Mouse (Mus musculus): Measurements from ENCODE around the gene Impg1. TPM values are rescaled to one million over a fixed set of nuclear protein-coding genes. Genes with fewer than 3 reads are reported as not detected.

Impg1 gene
- 0.06 TPM in 1 of 2 replicates, not detected in the other for polyA plus RNA-seq (2015; fragmentation: Nextera tagmentation; extraction: Ambion mirVana)

- no peak within 1 kb of the TSS for H3K9ac ChIP-seq
- ATAC-seq (ENCODE audit: low read depth), result no peak
- WGBS, result 57% methylated on average over 6 of the region's 6 CpGs
- H3K4me2 ChIP-seq, result no peak within 1 kb of the TSS
- no peak within 1 kb of the TSS for H3K27ac ChIP-seq (replicated peaks)
- no peaks in the 10 kb centered on the region for H3K36me3 ChIP-seq
- H3K4me3 ChIP-seq, result no peak within 1 kb of the TSS
- H3K9me3 ChIP-seq, result no peaks in the 10 kb centered on the region
- H3K27me3 ChIP-seq, result no peaks in the 10 kb centered on the region
- H3K4me1 ChIP-seq (replicated peaks), result no peaks in the 10 kb centered on the region; the same call in 1 of the 2 replicates
Observed at GRCm38 (mm10) chr9:80465381-80465780, at the start of gene Impg1. Gene Impg1 (minus strand): TSS chr9:80465481.

GRCm38 (mm10) chr9:80509464-80510153, 44.3 kb upstream of the Impg1 start:
- H3K36me3 ChIP-seq, result no peaks in the 10 kb centered on the region
- no peaks in the 10 kb centered on the region for H3K4me1 ChIP-seq (replicated peaks)
- no peak overlapping the region for H3K4me2 ChIP-seq
- no peak overlapping the region for H3K27ac ChIP-seq (replicated peaks)
- 88% methylated on average over 7 of the region's 7 CpGs for WGBS
- no peak for ATAC-seq (ENCODE audit: low read depth)
- no peaks in the 10 kb centered on the region for H3K9me3 ChIP-seq
- H3K4me3 ChIP-seq, result no peak overlapping the region
- no peak overlapping the region for H3K9ac ChIP-seq
- H3K27me3 ChIP-seq, result no peaks in the 10 kb centered on the region

GRCm38 (mm10) chr9:80504496-80505012, 39.3 kb upstream of the Impg1 start:
- no peaks in the 10 kb centered on the region for H3K27me3 ChIP-seq
- H3K36me3 ChIP-seq, result no peaks in the 10 kb centered on the region
- no peak overlapping the region for H3K4me3 ChIP-seq
- no peak overlapping the region for H3K27ac ChIP-seq (replicated peaks)
- no peak overlapping the region for H3K4me2 ChIP-seq
- WGBS, result 55% methylated on average over 2 of the region's 2 CpGs
- no peaks in the 10 kb centered on the region for H3K4me1 ChIP-seq (replicated peaks)
- no peak overlapping the region for H3K9ac ChIP-seq
- no peaks in the 10 kb centered on the region for H3K9me3 ChIP-seq
- no peak for ATAC-seq (ENCODE audit: low read depth)

- H3K27me3 ChIP-seq, result no peaks in the 10 kb centered on the region
- H3K36me3 ChIP-seq, result no peaks in the 10 kb centered on the region
- no peak overlapping the region for H3K9ac ChIP-seq
- no peak for ATAC-seq (ENCODE audit: low read depth)
- no peaks in the 10 kb centered on the region for H3K9me3 ChIP-seq
- 62% methylated on average over 4 of the region's 4 CpGs for whole genome bisulfite sequencing
- no peak overlapping the region for H3K4me3 ChIP-seq
- no peaks in the 10 kb centered on the region for H3K4me1 ChIP-seq (replicated peaks)
- H3K4me2 ChIP-seq, result no peak overlapping the region
- no peak overlapping the region for H3K27ac ChIP-seq (replicated peaks)
Observed at GRCm38 (mm10) chr9:80491591-80491990, 26.3 kb upstream of the Impg1 start.

- no peak for ATAC-seq (ENCODE audit: low read depth)
- H3K27ac ChIP-seq (replicated peaks), result no peak overlapping the region
- WGBS, result 80% methylated on average over 4 of the region's 4 CpGs
- H3K9me3 ChIP-seq, result no peaks in the 10 kb centered on the region
- H3K27me3 ChIP-seq, result no peaks in the 10 kb centered on the region
- H3K4me2 ChIP-seq, result no peak overlapping the region
- H3K4me1 ChIP-seq (replicated peaks), result no peaks in the 10 kb centered on the region
- H3K9ac ChIP-seq, result no peak overlapping the region
- no peak overlapping the region for H3K4me3 ChIP-seq
- H3K36me3 ChIP-seq, result no peaks in the 10 kb centered on the region
Observed at GRCm38 (mm10) chr9:80460420-80460819, 4.9 kb downstream of the Impg1 start.

GRCm38 (mm10) chr9:80450467-80451261, 14.6 kb downstream of the Impg1 start:
- H3K27ac ChIP-seq (replicated peaks), result no peak overlapping the region
- no peaks in the 10 kb centered on the region for H3K27me3 ChIP-seq
- no peak overlapping the region for H3K4me3 ChIP-seq
- H3K4me2 ChIP-seq, result no peak overlapping the region
- H3K9ac ChIP-seq, result no peak overlapping the region
- no peaks in the 10 kb centered on the region for H3K4me1 ChIP-seq (replicated peaks)
- 70% methylated on average over 3 of the region's 3 CpGs for WGBS
- no peak for ATAC-seq (ENCODE audit: low read depth)
- no peaks in the 10 kb centered on the region for H3K36me3 ChIP-seq
- no peaks in the 10 kb centered on the region for H3K9me3 ChIP-seq

GRCm38 (mm10) chr9:80441096-80441710, 24.1 kb downstream of the Impg1 start:
- H3K4me2 ChIP-seq, result no peak overlapping the region
- no peak overlapping the region for H3K4me3 ChIP-seq
- ATAC-seq (ENCODE audit: low read depth), result no peak; the same call in 1 of the 2 replicates
- H3K9ac ChIP-seq, result no peak overlapping the region
- no peaks in the 10 kb centered on the region for H3K9me3 ChIP-seq
- H3K4me1 ChIP-seq (replicated peaks), result no peaks in the 10 kb centered on the region
- H3K27ac ChIP-seq (replicated peaks), result no peak overlapping the region
- H3K27me3 ChIP-seq, result no peaks in the 10 kb centered on the region
- WGBS, result 65% methylated on average over 5 of the region's 5 CpGs
- H3K36me3 ChIP-seq, result no peaks in the 10 kb centered on the region

GRCm38 (mm10) chr9:80391404-80391803, 73.9 kb downstream of the Impg1 start:
- peak; percentile 78; the same call in 1 of the 2 replicates for ATAC-seq (ENCODE audit: low read depth)

GRCm38 (mm10) chr9:80391002-80391401, 74.3 kb downstream of the Impg1 start:
- Histone ChIP-seq H3K4me3 (no peak overlapping the region), H3K4me2 (no peak overlapping the region), H3K27ac (replicated peaks) (no peak overlapping the region), H3K27me3 (no peaks in the 10 kb centered on the region), H3K9ac (no peak overlapping the region), H3K9me3 (0 out of 2 replicates have a peak, but pooled peaks cover 2% of the 10 kb centered on the region), H3K36me3 (no peaks in the 10 kb centered on the region), H3K4me1 (replicated peaks) (peaks cover 12% of the 10 kb centered on the region)
- ATAC-seq (ENCODE audit: low read depth), result peak; percentile 86
- WGBS, result 26% methylated on average over 5 of the region's 5 CpGs

More at GRCm38 (mm10) chr9:80391404-80391803, 73.9 kb downstream of the Impg1 start:
- Histone ChIP-seq H3K27ac (replicated peaks) (no peak overlapping the region), H3K27me3 (no peaks in the 10 kb centered on the region), H3K4me1 (replicated peaks) (peaks cover 12% of the 10 kb centered on the region), H3K9me3 (0 out of 2 replicates have a peak, but pooled peaks cover 2% of the 10 kb centered on the region), H3K36me3 (no peaks in the 10 kb centered on the region), H3K9ac (no peak overlapping the region), H3K4me3 (no peak overlapping the region), H3K4me2 (no peak overlapping the region)
- 46% methylated on average over 3 of the region's 3 CpGs for WGBS

GRCm38 (mm10) chr9:80387890-80388289, 77.4 kb downstream of the Impg1 start:
- no peak overlapping the region for H3K4me3 ChIP-seq
- H3K27me3 ChIP-seq, result no peaks in the 10 kb centered on the region
- no peak overlapping the region for H3K9ac ChIP-seq
- WGBS, result 91% methylated on average over 3 of the region's 3 CpGs
- H3K27ac ChIP-seq (replicated peaks), result no peak overlapping the region
- 0 out of 2 replicates have a peak, but pooled peaks cover 2% of the 10 kb centered on the region for H3K9me3 ChIP-seq
- H3K4me1 ChIP-seq (replicated peaks), result peaks cover 12% of the 10 kb centered on the region
- no peak overlapping the region for H3K4me2 ChIP-seq
- ATAC-seq (ENCODE audit: low read depth), result no peak
- no peaks in the 10 kb centered on the region for H3K36me3 ChIP-seq

- H3K9ac ChIP-seq, result no peak overlapping the region
- no peak overlapping the region for H3K4me3 ChIP-seq
- H3K4me1 ChIP-seq (replicated peaks), result peaks cover 10% of the 10 kb centered on the region
- H3K9me3 ChIP-seq, result 0 out of 2 replicates have a peak, but pooled peaks cover 2% of the 10 kb centered on the region
- H3K27me3 ChIP-seq, result no peaks in the 10 kb centered on the region
- H3K36me3 ChIP-seq, result no peaks in the 10 kb centered on the region
- no peak for ATAC-seq (ENCODE audit: low read depth)
- 27% methylated on average over 5 of the region's 5 CpGs for WGBS
- no peak overlapping the region for H3K27ac ChIP-seq (replicated peaks)
- H3K4me2 ChIP-seq, result no peak overlapping the region
Observed at GRCm38 (mm10) chr9:80386492-80386891, 78.8 kb downstream of the Impg1 start.

GRCm38 (mm10) chr9:80386000-80386399, 79.3 kb downstream of the Impg1 start:
- H3K27ac ChIP-seq (replicated peaks), result no peak overlapping the region
- 0 out of 2 replicates have a peak, but pooled peaks cover 2% of the 10 kb centered on the region for H3K9me3 ChIP-seq
- no peak overlapping the region for H3K4me3 ChIP-seq
- WGBS, result 43% methylated on average over 7 of the region's 7 CpGs
- no peak overlapping the region for H3K4me2 ChIP-seq
- no peaks in the 10 kb centered on the region for H3K27me3 ChIP-seq
- H3K36me3 ChIP-seq, result no peaks in the 10 kb centered on the region
- H3K9ac ChIP-seq, result no peak overlapping the region
- H3K4me1 ChIP-seq (replicated peaks), result peaks cover 5% of the 10 kb centered on the region
- ATAC-seq (ENCODE audit: low read depth), result no peak
